Mouse (Mus musculus) CH12.LX (cell line): Measurements from ENCODE around the gene Alkbh2. TPM values are rescaled to one million over a fixed set of nuclear protein-coding genes. Genes with fewer than 3 reads are reported as not detected.

Experiments
- DNase-seq: peaks from one replicate; pipeline ENCODE4 v3.0.0-alpha.2; 2013; ENCODE audit errors: extremely low read depth
- H3K27ac ChIP-seq: 2 replicates; pipeline ENCODE4 v1.5.1; 2012; ENCODE audit warnings: low read depth, mild to moderate bottlenecking, control low read depth, moderate library complexity; ENCODE audit not compliant: insufficient read depth
- H3K27me3 ChIP-seq: replicated peaks from 2 replicates; pipeline ENCODE3; 2012; ENCODE audit warnings: inconsistent platforms
- H3K36me3 ChIP-seq, 2 experiments: replicated peaks in 1 of 2; 2 replicates each; pipeline versions ENCODE3 to v1.6.1; 2012; ENCODE audit warnings: inconsistent platforms in 1 of 2, low read length in 1 of 2, mild to moderate bottlenecking in 1 of 2, mixed read lengths in 1 of 2, moderate library complexity in 1 of 2; ENCODE audit not compliant: control insufficient read depth in 1 of 2, insufficient read depth in 1 of 2
- H3K4me1 ChIP-seq, 2 experiments: 2 replicates each; pipeline ENCODE4 v1.6.1; 2012; ENCODE audit warnings: inconsistent platforms in 1 of 2, moderate library complexity in 1 of 2; ENCODE audit not compliant: insufficient read depth in 2 of 2, control insufficient read depth in 1 of 2
- H3K4me2 ChIP-seq: 2 replicates; pipeline ENCODE4 v1.6.1; 2012; ENCODE audit warnings: low read depth, mild to moderate bottlenecking, control low read depth; ENCODE audit not compliant: poor library complexity, insufficient read depth, severe bottlenecking
- H3K4me3 ChIP-seq, 3 experiments: fragments of 150-350 bp in 1 of 3; sonication (generic) in 1 of 3; replicated peaks in 1 of 3; 2 replicates each; pipeline versions ENCODE3 to v1.5.1; 2011 to 2012; ENCODE audit warnings: low read depth in 2 of 3, low read length in 2 of 3, mild to moderate bottlenecking in 2 of 3, moderate library complexity in 2 of 3, control low read depth in 1 of 3, improper control_type of control experiment in 1 of 3, inconsistent platforms in 1 of 3, mixed read lengths in 1 of 3; ENCODE audit not compliant: poor library complexity in 1 of 3
- H3K79me2 ChIP-seq: replicated peaks from 2 replicates; pipeline ENCODE4 v1.6.1; 2012; ENCODE audit warnings: mild to moderate bottlenecking, moderate library complexity; ENCODE audit not compliant: control insufficient read depth, poor library complexity, insufficient read depth, severe bottlenecking; ENCODE audit errors: extremely low read depth
- H3K9ac ChIP-seq: 2 replicates; pipeline ENCODE4 v1.6.1; 2012; ENCODE audit warnings: low read depth, mild to moderate bottlenecking, control low read depth, moderate library complexity; ENCODE audit not compliant: insufficient read depth
- H3K9me3 ChIP-seq: replicated peaks from 2 replicates; pipeline ENCODE3; 2012; ENCODE audit warnings: low read length, inconsistent platforms, mixed read lengths
- CTCF ChIP-seq, 2 experiments: IDR thresholded peaks in 1 of 2; conservative IDR thresholded peaks in 1 of 2; 2 replicates each; pipeline ENCODE4 v1.5.1; 2011 to 2012; ENCODE audit warnings: low read depth in 2 of 2, low read length in 2 of 2, improper control_type of control experiment in 1 of 2, inconsistent platforms in 1 of 2, mild to moderate bottlenecking in 1 of 2, moderate library complexity in 1 of 2
- E2F4 ChIP-seq: IDR thresholded peaks from 2 replicates; pipeline ENCODE4 v1.6.1; 2011; ENCODE audit warnings: low read depth, low read length, improper control_type of control experiment; ENCODE audit not compliant: insufficient replicate concordance
- ELF1 ChIP-seq: IDR thresholded peaks from 2 replicates; pipeline ENCODE4 v1.6.1; 2014; ENCODE audit warnings: low read depth, mild to moderate bottlenecking, inconsistent platforms, low read length, improper control_type of control experiment
- ETS1 ChIP-seq: conservative IDR thresholded peaks from 2 replicates; pipeline ENCODE4 v1.6.1; 2012; ENCODE audit warnings: low read depth, mild to moderate bottlenecking, inconsistent platforms, low read length, improper control_type of control experiment, moderate library complexity
- IRF4 ChIP-seq: IDR thresholded peaks from 2 replicates; pipeline ENCODE4 v1.6.1; 2014; ENCODE audit warnings: low read depth, mild to moderate bottlenecking, inconsistent platforms, low read length, improper control_type of control experiment
- JUN ChIP-seq: IDR thresholded peaks from 2 replicates; pipeline ENCODE4 v1.6.1; 2011; ENCODE audit warnings: low read depth, mild to moderate bottlenecking, low read length, improper control_type of control experiment, moderate library complexity; ENCODE audit not compliant: insufficient read depth
- JUND ChIP-seq: conservative IDR thresholded peaks from 2 replicates; pipeline ENCODE4 v1.6.1; 2011; ENCODE audit warnings: low read depth, low read length, improper control_type of control experiment
- KAT2A ChIP-seq: IDR thresholded peaks from 2 replicates; pipeline ENCODE4 v1.6.1; 2012; ENCODE audit warnings: low read length, improper control_type of control experiment, inconsistent platforms; ENCODE audit not compliant: insufficient replicate concordance
- MAFK ChIP-seq: IDR thresholded peaks from 2 replicates; pipeline ENCODE4 v1.6.1; 2011; ENCODE audit warnings: low read length, improper control_type of control experiment; ENCODE audit not compliant: insufficient replicate concordance
- MAX ChIP-seq: IDR thresholded peaks from 2 replicates; pipeline ENCODE4 v1.6.1; 2011; ENCODE audit warnings: low read length, improper control_type of control experiment
- MEF2A ChIP-seq: IDR thresholded peaks from 2 replicates; pipeline ENCODE4 v1.6.1; 2014; ENCODE audit warnings: low read depth, mild to moderate bottlenecking, inconsistent platforms, low read length, improper control_type of control experiment, borderline replicate concordance
- MXI1 ChIP-seq: IDR thresholded peaks from 2 replicates; pipeline ENCODE4 v1.6.1; 2011; ENCODE audit warnings: mild to moderate bottlenecking, low read depth, low read length, improper control_type of control experiment
- POLR2A ChIP-seq: IDR thresholded peaks from 2 replicates; pipeline ENCODE4 v1.6.1; 2011; ENCODE audit warnings: low read depth, mild to moderate bottlenecking, improper control_type of control experiment, low read length
- POLR2AphosphoS2 ChIP-seq: IDR thresholded peaks from 2 replicates; pipeline ENCODE4 v1.6.1; 2011; ENCODE audit warnings: low read depth, low read length, improper control_type of control experiment
- SIN3A ChIP-seq: IDR thresholded peaks from 2 replicates; pipeline ENCODE4 v1.6.1; 2012; ENCODE audit warnings: low read length, improper control_type of control experiment, inconsistent platforms
- SMC3 ChIP-seq: IDR thresholded peaks from 2 replicates; pipeline ENCODE4 v1.6.1; 2011; ENCODE audit warnings: low read depth, low read length, improper control_type of control experiment
- TBP ChIP-seq: conservative IDR thresholded peaks from 2 replicates; pipeline ENCODE4 v1.6.1; 2011; ENCODE audit warnings: low read depth, low read length, improper control_type of control experiment
- ZKSCAN1 ChIP-seq: IDR thresholded peaks from 2 replicates; pipeline ENCODE4 v1.6.1; 2012; ENCODE audit warnings: low read depth, inconsistent platforms, low read length, improper control_type of control experiment, borderline replicate concordance
- ZNF384 ChIP-seq: IDR thresholded peaks from 2 replicates; pipeline ENCODE4 v1.6.1; 2012; ENCODE audit warnings: low read depth, low read length, improper control_type of control experiment, inconsistent platforms
- dilution Hi-C: fragments of 300-500 bp; cut with MboI; formaldehyde crosslinking; loops from 2 replicates; pipeline ENCODE4 v1.14.3; 2020; ENCODE audit warnings: low sequenced_read_pairs; ENCODE audit not compliant: extremely low pct_unique_long_range_greater_than_20kb, extremely low pct_ligation_motif_present
- in situ Hi-C: fragments of 300-500 bp; cut with MboI; formaldehyde crosslinking; loops from 3 replicates; pipeline ENCODE4 v1.14.3; 2019; ENCODE audit warnings: low sequenced_read_pairs, low pct_ligation_motif_present, low pct_unique_long_range_greater_than_20kb, mixed read lengths
- polyA plus RNA-seq: library from polyadenylated mRNA; unstranded; fragments of >175 nt; gene quantifications from 2 replicates; pipeline ENCODE4 v1.2.1, GENCODE M21; 2012; ENCODE audit warnings: low read depth; ENCODE audit not compliant: insufficient read length
- total RNA-seq, 2 experiments: library from RNA; depleted of rRNA; stranded (reverse); fragments of 300-350 nt in 1 of 2; fragments of >200 nt in 1 of 2; gene quantifications; 2 replicates each; pipeline ENCODE4 v1.2.3; 2012 to 2014

Gene Alkbh2
- total and polyA plus RNA-seq, 3 experiments, result 34.4 to 39.3 (median 35.7) TPM

DNA sequence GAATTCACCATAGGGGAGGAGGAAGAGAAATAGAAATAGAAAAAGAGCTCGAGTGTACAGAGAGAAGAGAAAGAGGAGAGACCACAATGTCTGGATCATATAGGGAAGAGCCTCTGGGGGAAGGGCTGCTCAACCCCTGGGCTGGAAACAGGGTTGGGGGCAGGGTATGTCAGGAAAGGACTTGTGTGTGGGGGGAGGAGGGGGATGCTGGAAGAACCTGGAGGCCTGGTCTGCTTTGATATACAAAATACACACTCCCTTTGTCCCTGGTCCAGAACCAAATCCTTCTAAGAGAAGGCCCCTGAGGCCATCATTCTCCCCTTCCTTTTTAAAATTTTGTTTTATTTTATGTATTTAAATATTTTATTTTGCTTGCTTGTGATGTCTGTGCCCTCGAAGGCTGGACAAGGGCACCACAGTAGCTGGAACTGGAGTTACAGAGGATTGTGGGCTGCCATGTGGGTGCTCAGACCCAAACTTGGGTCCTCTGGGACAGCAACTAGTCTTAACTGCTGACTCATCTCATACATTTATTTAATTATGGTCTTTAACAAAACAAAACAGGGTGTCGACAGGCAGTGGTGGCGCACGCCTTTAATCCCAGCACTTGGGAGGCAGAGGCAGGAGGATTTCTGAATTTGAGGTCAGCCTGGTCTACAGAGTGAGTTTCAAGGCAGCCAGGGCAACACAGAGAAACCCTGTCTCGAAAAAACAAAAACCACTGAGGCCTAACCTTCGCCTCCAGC is 1.3 kb downstream of the Alkbh2 start:
- peaks cover 10 to 31% of the 10 kb centered on the region in 2 experiments; a peak in 3 of 4 replicates for H3K4me1 ChIP-seq
- in situ Hi-C loops, result loop anchor here (10.0 kb wide), 1 partner anchor 152 kb away; no protein-coding TSS in a partner anchor
- no peaks in the 10 kb centered on the region for H3K27me3 ChIP-seq
- peak overlapping the region; percentile 96 for H3K27ac ChIP-seq
- peak overlapping the region; percentile 58 for H3K4me2 ChIP-seq
- H3K79me2 ChIP-seq, result no peaks in the 10 kb centered on the region; the same call in 1 of the 2 replicates
- H3K9me3 ChIP-seq, result no peaks in the 10 kb centered on the region
- peaks cover 39 to 46% of the 10 kb centered on the region in 2 experiments for H3K36me3 ChIP-seq
- H3K4me3 ChIP-seq, result peak overlapping the region; percentile 72 to 84 (median 77)
- TF ChIP-seq ETS1 (no peak), IRF4 (0 out of 2 replicates have a peak, but pooled peaks have one; percentile 9), MAFK (peak; percentile 66)
- DNase-seq, result peak; percentile 33
- dilution Hi-C loops, result no loop called here
- peak overlapping the region; percentile 94 for H3K9ac ChIP-seq

DNA sequence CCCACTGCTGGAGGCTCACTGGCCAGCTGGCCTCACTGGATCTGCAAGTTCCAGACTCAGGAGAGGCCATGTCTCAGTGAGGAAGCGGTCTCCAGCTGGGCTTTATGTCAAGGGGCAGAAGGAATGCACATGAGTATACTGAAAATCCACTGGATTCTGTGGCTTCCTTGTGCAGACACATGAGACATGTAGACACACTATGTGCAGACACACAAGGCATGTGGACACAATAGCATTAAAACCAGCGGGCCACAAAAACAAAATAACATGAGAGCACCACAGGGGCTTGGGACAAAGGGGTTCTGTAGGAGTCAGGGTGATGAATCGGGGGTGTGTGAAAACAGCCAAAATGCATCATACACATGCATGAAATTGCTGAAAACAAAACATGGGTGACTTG is 2.0 kb downstream of the Alkbh2 start:
- Histone ChIP-seq H3K9ac (no peak overlapping the region), H3K4me1 (peaks cover 10 to 31% of the 10 kb centered on the region in 2 experiments; a peak in 3 of 4 replicates), H3K79me2 (no peaks in the 10 kb centered on the region; the same call in 1 of the 2 replicates), H3K4me2 (peak overlapping the region; percentile 58; the same call in 1 of the 2 replicates), H3K9me3 (no peaks in the 10 kb centered on the region), H3K27ac (no peak overlapping the region), H3K27me3 (no peaks in the 10 kb centered on the region)
- in situ Hi-C loops (loop anchor here (10.0 kb wide), 1 partner anchor 151 kb away; no protein-coding TSS in a partner anchor), dilution Hi-C loops (no loop called here)
- no peak for TF ChIP-seq E2F4
- TF ChIP-seq ZKSCAN1, result peak; percentile 64
- TF ChIP-seq POLR2AphosphoS2, result no peak
- TF ChIP-seq MAX, result no peak
- no peak for TF ChIP-seq ZNF384
- TF ChIP-seq, all 38 proteins: peak for 1
- DNase-seq, result no peak
- H3K4me3 ChIP-seq, result no peak overlapping the region
- peaks cover 46 to 53% of the 10 kb centered on the region in 2 experiments for H3K36me3 ChIP-seq

DNA sequence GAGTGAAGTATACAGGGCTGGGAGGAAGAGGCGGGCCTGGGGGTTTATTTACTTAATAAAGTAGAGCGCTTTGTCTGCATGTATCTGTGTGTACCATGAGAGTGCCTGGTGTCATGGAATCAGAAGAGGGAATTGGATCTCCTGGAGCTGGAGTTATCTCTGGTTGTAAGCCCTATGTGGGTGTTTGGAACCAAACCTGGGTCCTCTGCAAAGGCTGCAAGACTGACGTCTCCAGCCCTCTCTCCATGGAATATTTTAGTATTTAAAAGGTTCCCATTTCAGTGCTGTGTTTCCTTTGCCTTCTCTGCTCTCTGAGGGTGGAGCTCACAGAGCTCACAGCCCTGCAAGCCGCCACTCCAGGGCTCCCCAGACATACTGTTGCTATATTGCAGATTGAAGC is 8.2 kb downstream of the Alkbh2 start:
- Histone ChIP-seq H3K4me2 (no peak overlapping the region), H3K36me3 (peaks cover 75 to 92% of the 10 kb centered on the region in 2 experiments), H3K27ac (no peak overlapping the region), H3K4me3 (no peak overlapping the region), H3K9me3 (no peaks in the 10 kb centered on the region), H3K9ac (no peak overlapping the region), H3K79me2 (no peaks in the 10 kb centered on the region), H3K27me3 (no peaks in the 10 kb centered on the region), H3K4me1 (peaks cover 10 to 41% of the 10 kb centered on the region in 2 experiments)
- in situ Hi-C loops (loop anchor here (10.0 kb wide), 1 partner anchor 145 kb away; no protein-coding TSS in a partner anchor), dilution Hi-C loops (no loop called here)
- TF ChIP-seq E2F4 (no peak), MEF2A (no peak), JUND (no peak), CTCF (conservative IDR thresholded peaks at IDR 0.05 in 1 of 2, IDR thresholded peaks at IDR 0.05 in 1 of 2; ENCODE audit: low read depth in 2 of 2, low read length in 2 of 2) (no peak), IRF4 (no peak), MXI1 (no peak), SIN3A (no peak), MAX (no peak), KAT2A (no peak), SMC3 (no peak), ELF1 (no peak), JUN (no peak), TBP (no peak), ETS1 (no peak), POLR2A (no peak)
- DNase-seq, result no peak
